Mouse (Mus musculus): Measurements from ENCODE around the gene Dnase1.

DNA sequence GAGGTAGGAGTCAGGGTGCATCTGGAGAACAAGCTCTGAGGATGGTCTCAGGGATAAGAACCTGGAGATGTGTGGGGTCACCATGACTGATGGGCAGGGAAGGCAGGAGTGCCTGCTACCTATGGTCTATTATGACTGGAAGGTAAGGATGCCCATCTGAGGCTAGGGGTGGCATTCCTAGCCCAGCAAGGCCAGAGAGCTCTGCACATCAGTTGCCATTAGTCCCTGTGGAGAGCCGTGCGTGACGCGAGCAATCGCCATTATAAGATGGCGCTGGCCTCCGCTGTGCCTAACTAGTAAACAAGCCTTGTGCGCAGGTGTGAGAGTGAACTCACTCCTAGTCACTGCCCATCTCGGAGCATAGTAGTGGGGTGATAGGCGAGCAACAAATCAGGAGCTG, 6.2 kb upstream of the Dnase1 start:
- no peak for TF ChIP-seq CTCF (IDR thresholded peaks at IDR 0.05; ENCODE audit: control insufficient read depth, insufficient read depth, insufficient read length)
- no peak for TF ChIP-seq USF1 (IDR thresholded peaks at IDR 0.05; ENCODE audit: low read depth)

Data from C2C12 (cell line).